Mouse (Mus musculus) liver, postnatal 0 days (tissue): ENCODE measurements around the gene Per2. TPM values are rescaled to one million over a fixed set of nuclear protein-coding genes. Genes with fewer than 3 reads are reported as not detected.
A peak's percentile ranks its signal among the peaks of the same experiment; 100 is the strongest.

Experiments
- ATAC-seq: fragments of 200-750 bp; cut with Nextera tagmentation; 2 replicates; pipeline ENCODE4 v1.8.0; 2017; ENCODE audit warnings: mild to moderate bottlenecking, moderate library complexity
- DNase-seq: peaks from one replicate; pipeline ENCODE4 v3.0.0-alpha.2; 2016
- H3K27ac ChIP-seq: fragments of 300-500 bp; sonication (generic); 2 replicates; pipeline ENCODE4 v1.5.1; 2014; ENCODE audit warnings: antibody characterized with exemption, moderate library complexity, mild to moderate bottlenecking, low read depth
- H3K27me3 ChIP-seq: fragments of 300-500 bp; sonication (generic); 2 replicates; pipeline ENCODE4 v1.6.1; 2014; ENCODE audit warnings: low read length, control low read depth, mixed read lengths; ENCODE audit not compliant: insufficient read depth
- H3K36me3 ChIP-seq: fragments of 300-500 bp; sonication (generic); replicated peaks from 2 replicates; pipeline ENCODE4 v1.6.1; 2014; ENCODE audit warnings: mild to moderate bottlenecking, control low read depth, low read length, moderate library complexity, mixed read lengths; ENCODE audit not compliant: insufficient read depth
- H3K4me1 ChIP-seq: fragments of 300-500 bp; sonication (generic); 2 replicates; pipeline ENCODE4 v1.6.1; 2014; ENCODE audit warnings: antibody characterized with exemption, mild to moderate bottlenecking, control low read depth; ENCODE audit not compliant: insufficient read depth
- H3K4me2 ChIP-seq: fragments of 300-500 bp; sonication (generic); 2 replicates; pipeline ENCODE4 v1.6.1; 2014; ENCODE audit warnings: low read depth, mild to moderate bottlenecking, low read length, moderate library complexity, mixed read lengths
- H3K4me3 ChIP-seq: fragments of 300-500 bp; sonication (generic); 2 replicates; pipeline ENCODE4 v1.5.1; 2014; ENCODE audit warnings: low read depth, low read length
- H3K9ac ChIP-seq: fragments of 300-500 bp; sonication (generic); replicated peaks from 2 replicates; pipeline ENCODE4 v1.6.1; 2014; ENCODE audit warnings: mild to moderate bottlenecking, moderate library complexity
- H3K9me3 ChIP-seq: fragments of 300-500 bp; sonication (generic); 2 replicates; pipeline ENCODE4 v1.6.1; 2016; ENCODE audit warnings: mild to moderate bottlenecking, control low read depth, low read length, mixed read lengths
- CTCF ChIP-seq: sonication (generic); IDR thresholded peaks from 2 replicates; pipeline ENCODE4 v1.5.1; 2016; ENCODE audit warnings: antibody characterized with exemption, low read depth
- EP300 ChIP-seq: IDR thresholded peaks from 2 replicates; pipeline ENCODE4 v1.6.1; 2016; ENCODE audit warnings: antibody characterized with exemption, low read depth, mild to moderate bottlenecking
- WGBS: fragments of 180-500 bp; shearing (Covaris S2); extraction: QIAGEN DNeasy Blood & Tissue Kit; methylation state at CpG from one replicate; pipeline ENCODE4 v1.1.7; 2014; ENCODE audit not compliant: insufficient replicate concordance; 5-methylcytosine and 5-hydroxymethylcytosine counted together
- polyA plus RNA-seq: library from polyadenylated mRNA; unstranded; fragments of >200 nt; fragmentation: Nextera tagmentation; extraction: Ambion mirVana; gene quantifications from 2 replicates; pipeline ENCODE4 v1.2.1, GENCODE M21; 2015

Gene Per2
- polyA plus RNA-seq, 1 experiment from 2014 or later = 2.5 TPM

DNA sequence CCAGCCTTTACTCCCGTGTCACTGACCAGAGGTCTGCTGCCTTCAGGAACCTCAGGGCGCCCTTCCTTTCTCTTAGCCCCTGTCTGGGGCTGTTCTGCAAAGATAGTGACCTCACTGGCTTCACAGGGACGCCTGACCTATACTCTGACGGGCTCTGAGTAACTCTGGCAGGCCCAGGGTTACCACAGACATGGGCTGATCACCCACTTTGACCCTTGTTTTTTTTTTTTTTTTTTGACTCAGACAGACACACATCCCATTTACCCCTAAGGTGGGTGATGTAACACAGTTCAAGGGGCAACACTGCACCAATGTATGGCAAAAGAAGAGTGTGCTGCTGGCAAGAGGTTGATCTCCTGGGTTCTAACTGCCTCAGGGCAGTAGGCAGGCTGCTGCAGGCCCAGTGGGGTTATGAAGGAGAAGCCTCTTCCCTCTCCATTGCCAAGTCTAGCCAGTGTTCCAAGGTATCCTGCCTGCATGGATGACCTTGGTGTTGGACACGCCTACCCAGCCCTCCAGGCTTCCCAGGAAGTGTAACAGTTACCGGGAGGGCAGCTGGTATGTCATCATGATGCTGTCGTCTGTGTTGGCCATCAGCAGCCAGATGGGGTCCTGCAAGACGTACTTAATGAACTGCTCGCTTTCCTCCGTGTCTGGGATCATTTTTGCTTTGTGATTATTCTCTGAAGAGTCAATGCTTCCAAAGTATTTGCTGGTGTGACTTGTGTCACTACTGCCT is 39.1 kb downstream of the Per2 start:
- H3K9ac ChIP-seq = no peak overlapping the region
- H3K27me3 ChIP-seq = no peaks in the 10 kb centered on the region
- peaks cover 6% of the 10 kb centered on the region; the same call in 1 of the 2 replicates for H3K4me1 ChIP-seq
- 0 out of 2 replicates have a peak, but pooled peaks have one; percentile 31 for TF ChIP-seq EP300
- no peak for TF ChIP-seq CTCF
- DNase-seq (no peak), ATAC-seq (peak; percentile 64)
- no peaks in the 10 kb centered on the region for H3K9me3 ChIP-seq
- H3K4me3 ChIP-seq = no peak overlapping the region
- WGBS = 55% methylated on average over 10 of the region's 10 CpGs
- peaks cover 34% of the 10 kb centered on the region for H3K36me3 ChIP-seq
- H3K4me2 ChIP-seq = no peak overlapping the region
- H3K27ac ChIP-seq = peak overlapping the region; percentile 76

DNA sequence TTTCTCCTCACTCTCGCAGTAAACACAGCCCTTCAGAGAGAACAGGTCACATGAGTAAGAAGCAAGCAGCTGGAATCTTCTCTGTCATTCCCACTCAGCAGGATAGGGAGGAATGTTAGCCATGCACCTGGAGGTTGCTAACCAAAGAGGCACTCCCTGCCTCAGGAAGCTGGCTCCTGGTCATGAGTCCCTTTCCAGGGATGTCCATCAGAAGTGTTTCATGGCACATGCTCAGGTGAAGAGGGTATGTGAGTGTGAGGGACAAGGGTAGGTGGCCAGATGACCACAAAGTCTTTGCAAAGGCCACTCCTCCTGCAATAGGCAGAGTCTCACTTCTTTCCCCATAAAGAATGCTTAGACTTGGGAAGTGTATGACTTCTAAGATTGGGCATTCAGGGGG is 41.1 kb downstream of the Per2 start:
- Histone ChIP-seq H3K4me1 (peaks cover 23% of the 10 kb centered on the region), H3K4me2 (no peak overlapping the region), H3K4me3 (no peak overlapping the region), H3K9ac (no peak overlapping the region), H3K27me3 (no peaks in the 10 kb centered on the region), H3K9me3 (no peaks in the 10 kb centered on the region), H3K36me3 (peaks cover 22% of the 10 kb centered on the region), H3K27ac (no peak overlapping the region)
- DNase-seq (no peak), ATAC-seq (no peak)
- TF ChIP-seq CTCF (no peak), EP300 (no peak)
- WGBS = 61% methylated on average over 1 of the region's 1 CpGs

DNA sequence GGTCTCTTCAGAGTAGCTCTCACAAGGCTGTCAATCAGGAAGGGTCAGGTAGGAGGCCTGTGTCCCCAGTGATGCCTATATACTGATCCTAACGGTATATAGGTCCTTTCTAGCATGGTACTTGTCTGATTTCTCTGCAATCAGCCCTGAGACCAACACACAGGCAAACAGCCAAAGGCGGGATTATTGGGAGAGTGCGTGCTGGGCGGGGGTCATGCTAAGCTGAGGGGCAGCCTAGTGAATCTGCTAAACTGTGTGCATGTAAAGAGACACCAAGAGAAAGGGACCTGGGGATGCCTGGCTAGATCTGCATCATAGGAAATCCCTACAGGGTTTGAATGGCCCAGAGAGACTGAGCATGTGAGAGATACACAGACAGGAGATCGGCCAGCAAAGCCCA is 43.8 kb downstream of the Per2 start:
- peak overlapping the region; percentile 93 for H3K27ac ChIP-seq
- 80% methylated on average over 5 of the region's 5 CpGs for WGBS

DNA sequence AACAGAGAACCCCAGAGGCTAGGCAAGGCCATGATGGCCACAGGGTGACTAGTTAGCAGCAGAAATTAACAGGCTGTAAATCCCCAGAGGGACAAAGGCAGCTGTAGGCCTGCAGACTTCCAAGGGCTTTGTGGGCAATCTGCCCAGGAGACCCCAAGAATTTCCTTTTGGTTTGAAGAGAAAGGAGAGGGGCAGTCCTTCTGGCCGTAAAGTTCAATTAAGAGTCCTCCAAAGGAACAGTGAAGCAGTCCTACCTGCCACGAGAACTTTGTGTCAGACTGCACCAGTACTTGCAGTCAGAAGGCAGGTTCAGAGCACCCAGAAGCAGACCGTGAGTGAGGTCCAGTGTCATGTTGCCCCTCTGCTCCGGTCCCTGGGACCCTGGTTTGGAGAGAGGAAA is 44.2 kb downstream of the Per2 start:
- no peak for ATAC-seq
- peaks cover 31% of the 10 kb centered on the region for H3K4me1 ChIP-seq

More for the DNA sequence above, 43.8 kb downstream of the Per2 start:
- ATAC-seq (no peak), DNase-seq (no peak)
- Histone ChIP-seq H3K9ac (no peak overlapping the region), H3K4me2 (no peak overlapping the region), H3K9me3 (no peaks in the 10 kb centered on the region), H3K4me3 (no peak overlapping the region), H3K36me3 (peaks cover 15% of the 10 kb centered on the region), H3K4me1 (peaks cover 31% of the 10 kb centered on the region), H3K27me3 (no peaks in the 10 kb centered on the region)
- TF ChIP-seq CTCF = no peak
- TF ChIP-seq EP300 = no peak

DNA sequence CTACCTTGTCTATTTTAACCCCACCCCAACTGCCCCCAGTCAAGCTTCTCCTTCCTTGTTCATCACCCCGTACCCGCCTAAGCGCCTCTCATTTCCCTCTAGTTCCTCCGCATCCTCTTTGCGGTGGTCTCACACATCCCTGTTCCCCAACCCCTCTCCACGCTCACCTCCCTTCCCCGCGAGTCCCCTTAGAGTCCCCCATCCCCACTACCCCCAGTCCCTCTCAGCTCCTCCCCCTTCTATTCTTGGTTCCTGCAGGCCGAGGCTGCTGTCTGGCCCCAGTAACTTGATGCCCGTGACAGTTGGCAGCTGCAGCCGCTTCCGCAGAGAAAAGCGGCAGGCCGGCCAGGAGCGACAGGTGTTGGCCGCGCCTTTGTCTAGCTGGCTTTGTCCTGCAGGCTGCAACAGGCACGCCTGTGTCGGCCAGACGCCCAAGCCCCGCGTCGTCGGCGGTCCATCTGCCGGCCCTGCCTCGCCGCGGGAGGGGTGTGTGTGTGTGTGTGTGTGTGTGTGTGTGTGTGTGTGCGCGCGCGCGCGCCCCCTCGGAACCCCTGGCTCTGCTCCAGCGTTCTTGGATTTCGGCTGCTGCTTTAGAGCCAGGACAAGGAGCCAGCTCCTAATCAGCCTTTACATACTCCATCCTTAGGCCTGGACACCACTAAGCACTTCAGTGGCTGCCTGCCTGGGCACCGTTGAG is 45.1 kb downstream of the Per2 start, which contains the start of gene Hes6:
TSS of gene Hes6 (minus strand) at position 141 of the 697 bp plus-strand sequence.
- peak within 1 kb of the TSS; percentile 99 for H3K4me2 ChIP-seq
- peak within 1 kb of the TSS; percentile 93 for H3K27ac ChIP-seq
- peaks cover 15% of the 10 kb centered on the region for H3K36me3 ChIP-seq
- H3K9me3 ChIP-seq = no peaks in the 10 kb centered on the region
- 1% methylated on average over 38 of the region's 39 CpGs for WGBS
- no peaks in the 10 kb centered on the region for H3K27me3 ChIP-seq
- DNase-seq (peak; percentile 70), ATAC-seq (peak; percentile 14)
- peaks cover 31% of the 10 kb centered on the region for H3K4me1 ChIP-seq
- no peak for TF ChIP-seq CTCF
- TF ChIP-seq EP300 = no peak
- H3K4me3 ChIP-seq = peak within 1 kb of the TSS; percentile 85
- H3K9ac ChIP-seq = peak within 1 kb of the TSS; percentile 89

More for the DNA sequence above, 44.2 kb downstream of the Per2 start:
- 68% methylated on average over 4 of the region's 4 CpGs for WGBS
- Histone ChIP-seq H3K9ac (no peak overlapping the region), H3K4me3 (no peak overlapping the region), H3K27me3 (no peaks in the 10 kb centered on the region), H3K36me3 (peaks cover 15% of the 10 kb centered on the region), H3K4me2 (peak overlapping the region; percentile 99; the same call in 1 of the 2 replicates), H3K27ac (peak overlapping the region; percentile 93), H3K9me3 (no peaks in the 10 kb centered on the region)
- no peak for TF ChIP-seq EP300
- no peak for TF ChIP-seq CTCF
- DNase-seq = no peak

DNA sequence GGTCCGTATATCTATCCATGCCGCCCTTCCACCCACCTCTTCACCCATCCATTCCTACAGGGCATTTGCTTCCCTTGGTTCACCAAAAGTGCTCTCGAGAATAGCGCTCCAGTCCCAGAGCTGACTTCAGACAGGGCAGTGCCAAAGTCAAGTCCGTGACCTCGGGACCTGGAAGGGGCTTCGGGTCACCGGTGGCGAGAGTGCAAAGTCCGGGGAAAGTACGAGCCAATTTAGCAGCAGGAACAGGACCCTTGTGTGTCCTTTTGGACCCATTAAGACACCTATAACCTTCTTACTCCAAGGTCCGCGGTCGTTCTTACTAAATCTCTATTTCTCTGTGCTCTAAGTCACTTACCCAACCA is 45.6 kb downstream of the Per2 start:
- H3K36me3 ChIP-seq = peaks cover 15% of the 10 kb centered on the region
- WGBS = under 1% methylated on average over 14 of the region's 14 CpGs
- H3K4me3 ChIP-seq = peak overlapping the region; percentile 85
- peak overlapping the region; percentile 99 for H3K4me2 ChIP-seq
- H3K27ac ChIP-seq = peak overlapping the region; percentile 93
- no peaks in the 10 kb centered on the region for H3K27me3 ChIP-seq
- peaks cover 31% of the 10 kb centered on the region for H3K4me1 ChIP-seq
- no peak for ATAC-seq
- no peak for TF ChIP-seq CTCF
- TF ChIP-seq EP300 = no peak
- DNase-seq = no peak
- no peaks in the 10 kb centered on the region for H3K9me3 ChIP-seq
- peak overlapping the region; percentile 89 for H3K9ac ChIP-seq
